Mouse (Mus musculus) spleen, postnatal 10 days (tissue): ENCODE data around the gene Olfr791.

Experiments used
- DNase-seq, 2 experiments: peaks; one replicate each; pipeline ENCODE4 v3.0.0; 2021 to 2022; ENCODE audit warnings: low spot score in 2 of 2

Gene Olfr791

DNA sequence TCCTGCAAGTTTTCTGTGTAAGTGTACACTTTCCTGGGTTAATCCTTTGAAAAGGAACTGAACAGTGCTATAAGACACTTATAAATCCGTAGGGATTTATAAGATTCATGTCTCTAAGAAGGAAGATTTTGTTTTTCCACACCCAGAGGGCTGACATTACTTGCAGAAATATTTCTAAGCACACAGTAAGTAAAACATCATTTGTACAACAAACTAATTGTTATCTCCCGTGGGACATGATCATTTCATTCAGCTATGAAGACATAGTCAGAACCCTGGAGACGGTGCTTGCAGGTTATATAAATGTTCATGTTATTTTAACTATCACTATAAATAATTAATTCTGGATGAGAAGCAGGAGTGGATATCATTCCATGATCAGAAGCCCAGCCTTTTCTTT is at the start of gene Olfr791:
Gene Olfr791, plus strand, starts transcription at position 301 of the 400 bp plus-strand sequence.
- no peak for DNase-seq

DNA sequence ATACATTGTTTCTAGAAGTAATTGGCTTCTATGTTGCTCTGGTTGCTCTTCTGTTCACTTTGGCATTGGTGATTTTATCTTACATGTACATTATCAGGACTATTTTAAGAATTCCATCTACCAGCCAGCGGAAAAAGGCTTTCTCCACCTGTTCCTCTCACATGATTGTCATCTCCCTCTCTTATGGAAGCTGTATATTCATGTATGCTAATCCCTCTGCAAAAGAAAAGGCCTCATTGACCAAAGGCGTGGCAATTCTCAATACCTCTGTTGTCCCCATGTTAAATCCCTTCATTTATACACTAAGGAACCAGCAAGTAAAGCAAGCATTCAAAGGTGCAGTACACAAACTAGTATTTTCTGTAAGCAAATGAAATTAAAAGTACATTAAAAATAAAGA is 48.3 kb upstream of the Olfr791 start:
- no peak for DNase-seq

DNA sequence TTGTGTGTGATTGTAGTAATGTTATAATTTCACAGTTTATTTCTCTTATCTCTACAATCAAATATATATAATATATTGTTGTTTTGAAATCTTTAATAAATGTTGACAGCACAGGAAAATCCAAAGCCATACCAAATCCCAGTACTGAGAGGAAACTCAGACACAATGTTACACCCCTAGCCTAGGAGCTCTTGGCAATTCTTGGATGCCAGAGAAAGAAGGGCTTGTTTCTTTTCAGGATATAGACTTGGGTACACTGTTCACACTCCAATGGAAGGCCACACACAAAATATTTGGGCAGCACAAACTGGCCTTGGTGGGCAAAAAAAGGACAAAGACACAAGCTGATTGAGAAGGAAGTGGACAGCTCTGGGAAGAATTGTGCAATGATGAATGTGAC is 47.9 kb upstream of the Olfr791 start:
- no peak for DNase-seq

DNA sequence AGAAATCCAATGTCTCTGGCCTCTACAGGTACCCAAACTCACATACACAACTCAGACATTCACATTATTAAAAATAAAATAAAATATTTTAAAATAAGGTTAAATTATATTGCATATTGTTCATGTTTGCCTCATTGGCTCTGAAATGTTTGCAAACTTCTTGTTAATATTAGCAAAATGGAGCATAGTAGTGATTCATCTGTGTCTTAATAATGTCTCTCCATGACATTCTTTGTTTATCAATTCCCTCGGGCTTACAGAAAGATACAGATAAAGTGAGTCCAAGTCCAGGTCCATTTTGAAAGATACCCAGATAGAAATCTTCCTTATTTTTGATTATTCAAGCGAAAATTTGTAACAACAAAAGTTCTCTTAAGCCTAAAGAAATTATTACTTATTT is 37.1 kb upstream of the Olfr791 start, which contains the start of gene Olfr789:
Gene Olfr789, plus strand, starts transcription at position 301 of the 400 bp plus-strand sequence.
- DNase-seq: no peak

DNA sequence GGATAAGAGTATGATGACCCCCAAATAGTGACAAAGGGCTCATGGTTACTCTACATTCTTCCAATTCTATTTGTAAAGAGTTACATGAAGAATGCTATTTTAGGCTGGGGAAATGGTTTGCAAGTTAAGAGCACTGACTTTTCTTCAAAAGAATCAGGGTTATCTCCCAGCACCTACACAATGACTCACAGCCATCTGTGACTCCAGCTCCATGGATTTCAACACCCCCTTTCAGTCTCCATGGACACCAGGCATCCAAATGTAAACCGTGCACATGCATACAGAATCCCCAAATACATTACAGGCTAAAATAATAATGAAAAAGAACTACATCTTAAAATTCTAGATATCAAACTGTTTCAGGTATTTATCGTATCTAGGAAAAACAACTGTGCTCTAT is 31.5 kb upstream of the Olfr791 start:
- DNase-seq: no peak

DNA sequence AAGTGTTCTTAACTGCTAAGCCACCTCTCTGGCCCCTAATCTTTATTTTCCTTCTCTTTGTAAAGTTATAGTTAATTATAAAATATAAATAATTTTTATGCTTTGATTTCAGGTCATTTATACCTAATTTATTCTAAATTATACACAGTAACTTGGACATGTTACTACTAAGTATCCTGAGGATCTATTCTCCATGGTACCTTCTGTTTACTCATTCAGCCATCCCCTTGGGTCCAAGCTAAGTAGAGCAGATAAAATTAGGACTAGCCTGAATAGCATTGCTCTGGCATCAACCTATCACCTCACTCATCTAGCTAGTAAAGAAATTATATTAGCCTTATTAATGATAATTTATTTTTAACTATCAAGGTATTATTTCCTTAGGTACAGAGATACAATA is 23.4 kb upstream of the Olfr791 start, which contains the start of gene Olfr790:
Gene Olfr790, plus strand, starts transcription at position 301 of the 400 bp plus-strand sequence.
- no peak for DNase-seq

DNA sequence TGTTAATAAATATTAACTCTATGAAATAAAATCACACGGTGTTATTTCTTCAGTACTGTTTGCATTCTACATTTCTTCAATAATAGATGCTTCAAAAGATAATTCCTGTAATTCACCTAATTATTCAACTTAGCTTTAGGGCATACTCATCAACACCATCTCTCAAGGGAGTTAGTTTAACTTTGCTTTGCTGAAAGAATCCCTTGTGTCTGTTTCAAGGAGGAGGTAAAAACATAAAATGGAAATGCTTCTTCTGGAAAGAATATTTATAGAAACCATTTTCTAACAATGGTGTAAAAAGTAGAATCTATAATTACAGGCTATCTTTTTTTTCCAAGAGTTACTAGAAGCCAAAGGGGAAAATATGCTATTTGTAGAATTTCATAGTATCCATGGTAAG is 17.3 kb downstream of the Olfr791 start, which contains the start of gene Olfr792:
Gene Olfr792, plus strand, starts transcription at position 301 of the 400 bp plus-strand sequence.
- no peak for DNase-seq

DNA sequence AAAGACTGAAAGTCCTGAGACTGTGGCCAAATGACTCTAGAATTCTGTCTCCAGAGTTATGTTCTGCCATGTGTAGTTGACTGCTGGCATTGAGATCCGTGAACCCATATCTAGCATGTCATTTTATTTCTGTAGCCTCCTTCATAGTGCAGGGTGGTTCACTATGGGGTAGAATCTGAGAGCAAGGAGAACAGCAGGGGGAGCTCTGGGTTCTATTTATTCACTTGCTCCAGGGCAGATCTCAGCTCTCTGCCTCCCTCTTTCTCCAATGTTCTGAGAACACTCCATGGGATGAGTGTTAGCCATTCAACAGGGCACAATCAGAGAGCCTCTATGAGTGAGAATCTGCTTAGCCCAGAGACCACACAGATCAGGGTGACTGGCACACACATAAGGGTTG is 27.8 kb downstream of the Olfr791 start:
- no peak for DNase-seq

DNA sequence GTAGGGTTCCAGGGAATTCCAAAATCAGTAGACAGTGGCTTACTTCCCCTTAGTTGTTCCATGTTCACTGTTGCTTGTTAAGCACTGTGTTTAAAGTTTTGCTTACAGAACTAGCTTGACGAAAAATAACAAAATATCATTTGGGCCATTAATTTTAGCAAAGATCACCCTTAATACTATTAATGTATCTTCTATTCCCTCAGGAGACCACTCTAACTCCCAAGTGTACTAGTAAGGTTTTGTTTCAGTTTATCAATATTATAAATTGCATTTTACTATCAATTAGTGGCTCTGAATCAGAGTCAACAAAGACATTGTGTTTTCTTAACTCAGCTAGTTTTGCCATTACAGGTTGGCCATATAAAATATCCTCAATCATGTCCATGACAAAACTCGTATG is 45.8 kb downstream of the Olfr791 start, which contains the start of gene Olfr794:
Gene Olfr794, plus strand, starts transcription at position 301 of the 400 bp plus-strand sequence.
- no peak for DNase-seq

DNA sequence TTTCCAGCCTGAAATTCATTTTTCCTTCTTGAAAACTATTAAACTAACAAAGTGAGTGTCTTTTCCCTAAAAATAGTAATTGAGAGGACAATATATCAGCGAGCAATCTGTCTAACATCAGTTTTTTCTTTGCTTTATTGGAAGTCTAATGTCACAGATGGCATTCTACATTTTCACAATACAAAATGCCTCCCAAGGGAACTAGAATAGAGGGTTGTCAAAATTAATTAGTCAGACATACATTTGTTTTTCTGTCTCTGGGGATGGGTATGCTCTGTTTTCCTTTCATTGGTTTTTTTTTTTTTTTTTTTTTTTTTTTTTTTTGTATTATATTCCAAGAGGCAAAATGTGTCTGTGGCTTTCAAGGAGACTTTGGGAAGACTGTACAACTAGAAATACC is 55.5 kb downstream of the Olfr791 start:
- DNase-seq: no peak
